Mouse (Mus musculus) G1E-ER4 (cell line): ENCODE data around the gene Ksr2. TPM values are rescaled to one million over a fixed set of nuclear protein-coding genes. Genes with fewer than 3 reads are reported as not detected.

Source experiments
- GATA1 ChIP-seq: IDR thresholded peaks from one replicate; pipeline ENCODE4 v1.8.0; 2012; ENCODE audit warnings: low read length, inconsistent platforms
- polyA plus RNA-seq: library from polyadenylated mRNA; stranded (reverse); fragments of >175 nt; gene quantifications from 2 replicates; pipeline ENCODE4 v1.2.3, GENCODE M21; 2012

Gene Ksr2
- polyA plus RNA-seq, 1 experiment: not detected

GRCm38 (mm10) chr5:117457121-117457520, 43.3 kb downstream of the Ksr2 start:
- no peak for TF ChIP-seq GATA1

GRCm38 (mm10) chr5:117457583-117457982, 43.8 kb downstream of the Ksr2 start:
- TF ChIP-seq GATA1: no peak

- TF ChIP-seq GATA1: no peak
These were observed 45.1 kb downstream of the Ksr2 start for GRCm38 (mm10) chr5:117458899-117459298.

- no peak for TF ChIP-seq GATA1
These were observed 46.5 kb downstream of the Ksr2 start for GRCm38 (mm10) chr5:117460261-117460660.

GRCm38 (mm10) chr5:117467052-117467451, 53.3 kb downstream of the Ksr2 start:
- no peak for TF ChIP-seq GATA1

- no peak for TF ChIP-seq GATA1
These were observed 55.2 kb downstream of the Ksr2 start for GRCm38 (mm10) chr5:117468961-117469360.

- TF ChIP-seq GATA1: no peak
These were observed 55.8 kb downstream of the Ksr2 start for GRCm38 (mm10) chr5:117469572-117469971.

GRCm38 (mm10) chr5:117481162-117481561, 67.4 kb downstream of the Ksr2 start:
- no peak for TF ChIP-seq GATA1

GRCm38 (mm10) chr5:117481586-117481985, 67.8 kb downstream of the Ksr2 start:
- TF ChIP-seq GATA1: no peak

- no peak for TF ChIP-seq GATA1
These were observed 68.2 kb downstream of the Ksr2 start for GRCm38 (mm10) chr5:117482013-117482412.

GRCm38 (mm10) chr5:117485411-117485810, 71.6 kb downstream of the Ksr2 start:
- TF ChIP-seq GATA1: no peak

- TF ChIP-seq GATA1: no peak
These were observed 72.3 kb downstream of the Ksr2 start for GRCm38 (mm10) chr5:117486092-117486491.

- no peak for TF ChIP-seq GATA1
These were observed 74.4 kb downstream of the Ksr2 start for GRCm38 (mm10) chr5:117488155-117488554.

- TF ChIP-seq GATA1: no peak
These were observed 75.0 kb downstream of the Ksr2 start for GRCm38 (mm10) chr5:117488670-117489325.

- no peak for TF ChIP-seq GATA1
These were observed 79.4 kb downstream of the Ksr2 start for GRCm38 (mm10) chr5:117492933-117493863.

- TF ChIP-seq GATA1: no peak
These were observed 80.1 kb downstream of the Ksr2 start for GRCm38 (mm10) chr5:117493947-117494346.

GRCm38 (mm10) chr5:117497084-117497483, 83.3 kb downstream of the Ksr2 start:
- TF ChIP-seq GATA1: no peak
